ENCODE assay signal across 16 mouse cellular contexts in genomic region chr5:142782459-142783141, GRCm38 (mm10). TPM values are rescaled to one million over a fixed set of nuclear protein-coding genes. Genes with fewer than 3 reads are reported as not detected.
DNase-seq lines count a peak whose midpoint lies in the region; ATAC-seq lines count a peak whose summit lies in the region.
"Had no signal": no experiment of that assay in that cellular context is flagged by ENCODE, and none has a peak within 500 bp of the region (broad histone marks: within the 10 kb centered on the region; RNA-seq: fewer than 3 reads in every experiment).

No protein-coding gene starts in this region.

- H3K4me1 ChIP-seq in hindbrain, embryonic 13.5 days (replicated peaks), result peaks cover 66% of the 10 kb centered on the region
- H3K4me1 ChIP-seq in hindbrain, embryonic 16.5 days (ENCODE audit: control insufficient read depth, insufficient read depth, low read depth, low read length), result peaks cover 34% of the 10 kb centered on the region
- H3K4me1 ChIP-seq in midbrain, embryonic 14.5 days (ENCODE audit: control insufficient read depth, insufficient read depth, low read length), result peaks cover 14% of the 10 kb centered on the region
- peaks cover 33% of the 10 kb centered on the region for H3K4me1 ChIP-seq in midbrain, embryonic 10.5 days
- H3K4me1 ChIP-seq in intestine, embryonic 14.5 days (replicated peaks; ENCODE audit: control insufficient read depth, insufficient read depth, low read length), result peaks cover 11% of the 10 kb centered on the region; the same call in 1 of the 2 replicates

- H3K27me3 ChIP-seq in hindbrain, embryonic 13.5 days, result no peaks in the 10 kb centered on the region
- H3K27me3 ChIP-seq in hindbrain, embryonic 16.5 days (replicated peaks; ENCODE audit: control insufficient read depth, insufficient read depth, low read length), result no peaks in the 10 kb centered on the region
- H3K27me3 ChIP-seq in midbrain, embryonic 14.5 days (ENCODE audit: control insufficient read depth, insufficient read depth, low read length), result no peaks in the 10 kb centered on the region
- no peaks in the 10 kb centered on the region for H3K27me3 ChIP-seq in midbrain, embryonic 10.5 days (ENCODE audit: low read depth, poor library complexity, severe bottlenecking)
- H3K27me3 ChIP-seq in intestine, embryonic 14.5 days (replicated peaks; ENCODE audit: control insufficient read depth, insufficient read depth, low read length), result no peaks in the 10 kb centered on the region
- H3K27me3 ChIP-seq: liver, embryonic 15.5 days; midbrain, embryonic 15.5 days; neural tube, embryonic 12.5 days had no signal

- H3K4me2 ChIP-seq in hindbrain, embryonic 13.5 days, result no peak overlapping the region
- H3K4me2 ChIP-seq in hindbrain, embryonic 16.5 days (ENCODE audit: low read length), result no peak overlapping the region
- no peak overlapping the region for H3K4me2 ChIP-seq in midbrain, embryonic 14.5 days (ENCODE audit: low read length)
- H3K4me2 ChIP-seq in intestine, embryonic 14.5 days (ENCODE audit: low read length), result no peak overlapping the region
- H3K4me2 ChIP-seq: heart, embryonic 11.5 days; liver, embryonic 15.5 days; midbrain, embryonic 15.5 days; neural tube, embryonic 12.5 days had no signal

- H3K4me3 ChIP-seq in hindbrain, embryonic 13.5 days, result no peak overlapping the region
- no peak overlapping the region for H3K4me3 ChIP-seq in hindbrain, embryonic 16.5 days (ENCODE audit: low read length)
- no peak overlapping the region for H3K4me3 ChIP-seq in midbrain, embryonic 14.5 days (replicated peaks; ENCODE audit: low read depth, low read length)
- H3K4me3 ChIP-seq in midbrain, embryonic 10.5 days, result no peak overlapping the region
- no peak overlapping the region for H3K4me3 ChIP-seq in intestine, embryonic 14.5 days (ENCODE audit: low read depth, low read length)
- H3K4me3 ChIP-seq: liver, embryonic 15.5 days; midbrain, embryonic 15.5 days; neural tube, embryonic 12.5 days had no signal

- no peak for ATAC-seq in hindbrain, embryonic 13.5 days (ENCODE audit: low FRiP score)
- no peak for ATAC-seq in hindbrain, embryonic 16.5 days
- no peak for ATAC-seq in midbrain, embryonic 14.5 days (ENCODE audit: low FRiP score, low TSS enrichment)
- ATAC-seq in intestine, embryonic 14.5 days (replicated peaks; ENCODE audit: low FRiP score, low TSS enrichment, low read depth), result peak; percentile 71
- ATAC-seq in CD4-positive, CD25-positive, alpha-beta regulatory T cell, adult 4 months, result no peak
- ATAC-seq: forebrain, embryonic 16.5 days; midbrain, embryonic 15.5 days had no signal

- peaks cover 62% of the 10 kb centered on the region for H3K36me3 ChIP-seq in hindbrain, embryonic 13.5 days
- peaks cover 10% of the 10 kb centered on the region for H3K36me3 ChIP-seq in hindbrain, embryonic 16.5 days (ENCODE audit: control insufficient read depth, insufficient read depth, low read length)
- H3K36me3 ChIP-seq in midbrain, embryonic 14.5 days (ENCODE audit: control insufficient read depth, insufficient read depth, low read length), result peaks cover 51% of the 10 kb centered on the region
- peaks cover 91% of the 10 kb centered on the region for H3K36me3 ChIP-seq in midbrain, embryonic 10.5 days
- peaks cover 32% of the 10 kb centered on the region for H3K36me3 ChIP-seq in intestine, embryonic 14.5 days (ENCODE audit: control insufficient read depth, insufficient read depth, low read length)

- H3K9ac ChIP-seq in hindbrain, embryonic 13.5 days, result no peak overlapping the region
- no peak overlapping the region for H3K9ac ChIP-seq in hindbrain, embryonic 16.5 days (ENCODE audit: low read depth, low read length)
- no peak overlapping the region for H3K9ac ChIP-seq in midbrain, embryonic 14.5 days (replicated peaks; ENCODE audit: low read length)
- H3K9ac ChIP-seq in intestine, embryonic 14.5 days (ENCODE audit: low read length), result no peak overlapping the region
- H3K9ac ChIP-seq: liver, embryonic 15.5 days; midbrain, embryonic 15.5 days; neural tube, embryonic 12.5 days had no signal

- H3K9me3 ChIP-seq in hindbrain, embryonic 13.5 days, result no peaks in the 10 kb centered on the region
- no peaks in the 10 kb centered on the region for H3K9me3 ChIP-seq in hindbrain, embryonic 16.5 days (ENCODE audit: control insufficient read depth, low read length)
- no peaks in the 10 kb centered on the region for H3K9me3 ChIP-seq in midbrain, embryonic 14.5 days (ENCODE audit: control insufficient read depth, low read length)
- peaks cover 6% of the 10 kb centered on the region; the same call in 1 of the 2 replicates for H3K9me3 ChIP-seq in midbrain, embryonic 10.5 days (replicated peaks)
- no peaks in the 10 kb centered on the region for H3K9me3 ChIP-seq in intestine, embryonic 14.5 days (ENCODE audit: control insufficient read depth, low read length)
- H3K9me3 ChIP-seq: liver, embryonic 15.5 days; midbrain, embryonic 15.5 days; neural tube, embryonic 12.5 days had no signal

- 89% methylated on average over 8 of the region's 8 CpGs for WGBS in hindbrain, embryonic 13.5 days
- WGBS in hindbrain, embryonic 16.5 days, result 85% methylated on average over 8 of the region's 8 CpGs
- WGBS in midbrain, embryonic 14.5 days, result 92% methylated on average over 8 of the region's 8 CpGs
- 89% methylated on average over 8 of the region's 8 CpGs for WGBS in midbrain, embryonic 10.5 days
- 63% methylated on average over 8 of the region's 8 CpGs for WGBS in intestine, embryonic 14.5 days

- no peak for DNase-seq in midbrain, embryonic 14.5 days
- DNase-seq in midbrain, embryonic 10.5 days (ENCODE audit: low spot score), result no peak
- DNase-seq in intestine, embryonic 14.5 days (ENCODE audit: low spot score), result peak; percentile 57
- peak; percentile 77 for DNase-seq in yolk sac, embryonic 10.5 days (ENCODE audit: low spot score)
- DNase-seq: cerebellum, adult 11 months; gastrocnemius, postnatal 10 days; right cerebral cortex, adult 18-20 months; thymus, postnatal 36 days had no signal

- H3K27ac ChIP-seq in hindbrain, embryonic 13.5 days, result peak overlapping the region; percentile 40; the same call in 1 of the 2 replicates
- H3K27ac ChIP-seq in hindbrain, embryonic 16.5 days (ENCODE audit: low read depth, low read length), result no peak overlapping the region
- H3K27ac ChIP-seq in midbrain, embryonic 14.5 days (replicated peaks; ENCODE audit: low read depth, low read length), result peak overlapping the region; percentile 32; the same call in 1 of the 2 replicates
- H3K27ac ChIP-seq in midbrain, embryonic 10.5 days (replicated peaks), result no peak overlapping the region
- H3K27ac ChIP-seq in intestine, embryonic 14.5 days (ENCODE audit: low read depth), result no peak overlapping the region; the same call in 1 of the 2 replicates
- H3K27ac ChIP-seq: liver, embryonic 15.5 days; midbrain, embryonic 15.5 days; neural tube, embryonic 12.5 days had no signal

RNA-seq across cellular contexts. Expression of gene Tnrc18, which starts 34.9 kb away (rescaled TPM):
- polyA plus RNA-seq in hindbrain, embryonic 13.5 days (2015; fragmentation: Nextera tagmentation; extraction: Ambion mirVana), result 33.1 and 35.8 TPM in 2 replicates
- 19.7 and 23.8 TPM in 2 replicates for polyA plus RNA-seq in hindbrain, embryonic 16.5 days (2015; fragmentation: Nextera tagmentation; extraction: Ambion mirVana)
- polyA plus RNA-seq in midbrain, embryonic 14.5 days (2014; fragmentation: Nextera tagmentation; extraction: Ambion mirVana), result 37.7 and 47.4 TPM in 2 replicates
- 18.7 and 23.2 TPM in 2 replicates for polyA plus RNA-seq in midbrain, embryonic 10.5 days (2016; fragmentation: Nextera tagmentation; extraction: Ambion mirVana)
- polyA plus RNA-seq in intestine, embryonic 14.5 days (2014; fragmentation: Nextera tagmentation; extraction: Ambion mirVana), result 31.3 TPM in 2 replicates
- polyA plus RNA-seq in CD4-positive, CD25-positive, alpha-beta regulatory T cell, adult 4 months (2017; shearing (Covaris generic)), result 1 to 10 TPM; 2.8 to 3.7 TPM

Comparison
In these comparisons a context has a peak if more than half of its experiments do, and no peak if none do; other contexts are left out.
1. H3K27ac ChIP-seq: peak in hindbrain, embryonic 13.5 days (single experiment) and midbrain, embryonic 14.5 days (single experiment); none in hindbrain, embryonic 16.5 days (single experiment), midbrain, embryonic 10.5 days (single experiment) and intestine, embryonic 14.5 days (single experiment).
2. DNase-seq: peak in intestine, embryonic 14.5 days (single experiment) and yolk sac, embryonic 10.5 days (single experiment); none in midbrain, embryonic 14.5 days (single experiment) and midbrain, embryonic 10.5 days (single experiment).